Mouse (Mus musculus) thymus, adult 18-20 months (tissue): ENCODE measurements around the gene Trmt11.
"Not testable (repeated sequence)": the region's sequence is repeated elsewhere in the genome, so short reads cannot be mapped to it uniquely, and the experiment has no call there.

Source experiments
- DNase-seq, 2 experiments: peaks; one replicate each; pipeline ENCODE4 v3.0.0; 2022; ENCODE audit warnings: mixed read lengths in 2 of 2

Gene Trmt11

DNA sequence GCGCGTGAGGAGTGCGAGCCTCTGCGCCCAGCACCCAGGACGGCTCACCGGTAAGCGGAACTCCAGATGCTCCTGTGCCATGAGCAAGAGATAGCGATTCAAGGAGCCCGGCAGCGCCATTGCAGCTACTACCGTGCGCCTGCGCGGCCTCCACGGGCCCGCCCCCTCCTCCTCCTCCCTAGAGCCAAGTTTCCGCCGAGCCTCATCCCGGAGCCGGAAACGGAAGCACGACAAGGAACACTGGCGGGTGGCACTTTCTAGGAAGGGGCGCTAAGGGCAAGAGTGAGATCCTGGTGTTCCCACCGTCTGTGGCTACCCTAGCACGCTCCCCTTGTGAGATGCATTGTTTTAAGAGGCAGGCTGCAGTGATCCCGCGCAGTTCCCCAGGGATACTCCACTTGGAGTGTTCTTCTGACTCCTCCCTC is at the start of gene Trmt11:
TSS of gene Trmt11 (minus strand) at position 208 of the 425 bp plus-strand sequence.
- peak; percentile 81 to 84 for DNase-seq

DNA sequence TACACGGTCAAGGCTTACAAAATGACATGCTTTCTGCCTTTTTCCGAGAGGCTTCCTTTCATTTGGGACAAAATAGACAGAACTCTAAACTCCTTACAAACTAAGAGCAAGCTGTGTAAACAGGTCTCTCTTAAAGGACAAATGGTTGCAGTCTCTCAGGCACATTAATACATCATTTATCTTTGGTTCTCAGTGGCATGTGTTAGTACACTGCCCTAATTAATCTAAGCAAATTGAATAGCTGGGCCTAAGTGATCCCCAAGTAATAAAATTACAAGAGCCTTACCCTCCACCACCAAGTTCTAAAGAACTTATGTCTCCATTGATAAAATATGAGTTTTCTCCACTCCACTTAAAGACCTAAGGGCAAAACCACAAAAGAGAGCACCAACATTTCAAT is 47.1 kb upstream of the Trmt11 start:
- DNase-seq, result no peak

DNA sequence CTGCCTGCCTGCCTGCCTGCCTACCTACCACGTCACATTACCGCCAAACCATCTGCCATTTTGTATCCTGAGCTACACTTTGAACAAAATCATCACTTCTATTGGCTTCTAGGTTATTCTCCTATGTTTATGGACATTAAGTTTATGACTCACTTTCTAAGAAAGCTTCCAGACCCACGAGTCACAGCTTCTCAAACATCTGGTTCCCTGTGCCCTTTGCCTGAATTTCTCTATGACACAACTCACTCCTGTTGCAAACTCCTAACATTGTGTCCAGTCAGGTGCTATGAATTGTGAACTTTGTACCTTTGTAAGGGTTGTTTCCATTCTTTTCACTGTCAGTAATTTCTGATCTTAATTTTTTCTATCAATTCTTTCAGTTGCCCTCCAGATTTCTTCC is 37.7 kb upstream of the Trmt11 start:
- no peak for DNase-seq

DNA sequence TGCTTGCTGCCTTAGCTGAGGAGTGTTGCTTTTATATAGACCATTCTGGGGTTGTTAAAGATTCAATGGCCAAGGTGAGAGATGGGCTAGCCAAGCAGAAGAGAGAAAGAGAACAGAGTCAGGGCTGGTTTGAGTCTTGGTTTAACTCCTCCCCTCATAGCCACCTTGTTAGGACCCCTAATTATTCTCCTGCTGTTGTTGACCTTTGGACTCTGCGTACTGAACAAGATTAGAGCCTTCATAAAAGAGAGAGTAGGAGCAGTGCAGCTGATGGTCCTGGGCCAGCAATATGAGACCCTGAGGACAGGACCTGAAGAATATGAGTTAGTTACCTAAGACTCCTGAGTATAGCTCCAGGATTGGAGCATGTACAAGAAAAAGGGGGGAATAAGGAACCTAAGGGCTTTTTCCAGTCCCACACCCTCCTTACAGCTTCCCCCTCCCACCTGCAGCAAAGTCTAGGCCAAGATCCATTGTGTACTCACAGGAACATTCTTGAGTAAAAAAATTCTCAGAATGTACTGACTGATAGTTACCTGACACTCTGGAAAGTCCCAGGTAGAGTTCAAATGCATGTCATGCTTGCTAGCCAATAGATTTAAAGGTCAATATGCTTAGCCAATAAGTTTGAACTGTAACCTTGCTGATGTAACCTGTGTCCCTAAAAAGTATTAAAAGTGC is 36.1 kb upstream of the Trmt11 start:
- not testable (repeated sequence) for DNase-seq

DNA sequence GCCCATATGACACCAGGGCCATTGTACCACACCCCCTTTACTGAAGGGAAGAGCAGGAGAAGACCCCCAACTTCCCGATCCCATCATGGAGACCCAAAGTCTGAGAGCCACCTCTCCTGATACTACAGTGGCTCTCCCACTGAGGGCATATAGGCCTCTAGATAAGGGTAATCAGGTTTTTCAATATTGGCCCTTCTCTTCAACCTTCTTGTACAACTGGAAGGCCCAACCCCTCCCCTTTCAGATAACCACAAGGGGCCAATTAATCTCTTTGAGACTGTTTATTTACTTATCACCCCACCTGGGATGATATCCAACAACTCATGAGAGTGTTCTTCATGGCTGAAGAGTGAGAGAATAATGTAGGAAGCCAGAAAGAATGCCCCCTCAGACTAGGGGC is 32.2 kb upstream of the Trmt11 start:
- no peak for DNase-seq

DNA sequence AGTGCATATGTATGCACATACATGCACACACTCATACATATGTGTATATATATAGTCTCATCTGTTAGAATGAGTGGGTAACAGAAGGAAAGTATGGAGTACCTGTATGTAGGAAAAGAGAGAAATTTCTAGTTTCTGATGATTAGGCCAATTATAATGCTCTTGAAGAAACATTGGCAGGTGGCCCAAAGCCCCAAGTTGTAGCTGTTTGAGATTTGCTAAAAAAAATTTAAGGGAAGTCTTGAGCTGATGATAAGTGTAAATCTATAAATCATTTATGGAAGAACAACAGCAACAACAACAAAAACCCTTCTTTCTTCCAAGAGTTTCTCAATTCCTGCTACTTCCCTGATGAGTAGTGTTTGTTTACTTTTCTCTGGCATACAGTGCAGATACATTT is 29.4 kb upstream of the Trmt11 start:
- no peak for DNase-seq

DNA sequence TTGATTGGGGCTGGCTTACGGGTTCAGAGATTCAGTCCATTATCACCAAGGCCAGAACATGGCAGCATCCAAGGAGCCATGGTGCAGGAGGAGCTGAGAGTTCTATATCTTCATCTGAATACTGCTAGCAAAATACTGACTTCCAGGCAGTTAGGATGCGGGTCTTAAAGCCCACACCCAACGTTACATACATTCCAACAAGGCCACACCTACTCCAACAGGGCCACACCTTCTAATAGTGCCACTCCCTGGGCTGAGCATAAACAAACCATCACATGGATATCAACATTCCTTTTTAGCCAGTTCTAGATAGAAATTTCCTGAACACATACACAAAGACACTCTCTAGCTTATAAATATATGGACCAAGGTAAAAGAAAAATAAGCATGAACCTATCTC is 29.0 kb upstream of the Trmt11 start, which contains the start of gene Hint3:
TSS of gene Hint3 (minus strand) at position 120 of the 400 bp plus-strand sequence.
- DNase-seq, result no peak

DNA sequence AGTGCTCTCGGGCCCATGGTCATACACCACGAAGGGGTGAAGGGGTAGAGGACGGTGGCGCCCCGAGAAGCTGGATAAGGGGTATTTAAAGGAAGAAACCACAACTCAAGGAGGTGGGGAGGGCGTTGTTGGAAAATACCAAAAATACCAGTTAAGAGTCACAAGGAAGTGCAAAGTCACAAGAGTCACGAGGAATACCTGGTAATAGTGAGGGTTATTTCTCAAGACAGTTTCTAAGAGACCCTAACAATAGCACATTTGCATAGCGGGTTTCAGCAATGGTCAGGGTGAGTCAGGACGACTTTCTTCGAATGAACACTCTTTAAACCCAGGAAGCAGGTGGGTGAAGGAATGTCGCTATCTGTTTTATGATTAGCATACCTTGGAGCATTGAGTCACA is 27.9 kb upstream of the Trmt11 start:
- not testable (repeated sequence) for DNase-seq

DNA sequence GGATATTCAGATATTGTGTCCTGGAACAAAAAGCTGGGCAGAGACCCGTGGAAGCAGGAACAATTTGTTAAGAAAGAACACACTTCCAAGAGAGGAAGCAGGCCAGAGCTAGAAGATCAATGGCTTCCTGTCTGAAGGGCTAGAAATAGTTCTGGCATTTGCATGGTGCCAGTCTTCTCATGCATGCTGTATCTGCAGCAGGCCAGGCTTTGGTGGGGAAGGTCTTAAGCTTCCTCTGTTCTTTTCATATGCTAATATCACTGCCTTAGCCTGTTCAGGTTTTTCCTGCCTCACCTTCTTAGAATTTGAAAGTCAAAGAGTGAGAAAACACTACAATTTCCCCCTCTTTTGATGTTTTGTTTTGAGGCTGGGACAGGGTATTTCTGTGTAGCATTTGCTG is 27.0 kb upstream of the Trmt11 start:
- no peak for DNase-seq

DNA sequence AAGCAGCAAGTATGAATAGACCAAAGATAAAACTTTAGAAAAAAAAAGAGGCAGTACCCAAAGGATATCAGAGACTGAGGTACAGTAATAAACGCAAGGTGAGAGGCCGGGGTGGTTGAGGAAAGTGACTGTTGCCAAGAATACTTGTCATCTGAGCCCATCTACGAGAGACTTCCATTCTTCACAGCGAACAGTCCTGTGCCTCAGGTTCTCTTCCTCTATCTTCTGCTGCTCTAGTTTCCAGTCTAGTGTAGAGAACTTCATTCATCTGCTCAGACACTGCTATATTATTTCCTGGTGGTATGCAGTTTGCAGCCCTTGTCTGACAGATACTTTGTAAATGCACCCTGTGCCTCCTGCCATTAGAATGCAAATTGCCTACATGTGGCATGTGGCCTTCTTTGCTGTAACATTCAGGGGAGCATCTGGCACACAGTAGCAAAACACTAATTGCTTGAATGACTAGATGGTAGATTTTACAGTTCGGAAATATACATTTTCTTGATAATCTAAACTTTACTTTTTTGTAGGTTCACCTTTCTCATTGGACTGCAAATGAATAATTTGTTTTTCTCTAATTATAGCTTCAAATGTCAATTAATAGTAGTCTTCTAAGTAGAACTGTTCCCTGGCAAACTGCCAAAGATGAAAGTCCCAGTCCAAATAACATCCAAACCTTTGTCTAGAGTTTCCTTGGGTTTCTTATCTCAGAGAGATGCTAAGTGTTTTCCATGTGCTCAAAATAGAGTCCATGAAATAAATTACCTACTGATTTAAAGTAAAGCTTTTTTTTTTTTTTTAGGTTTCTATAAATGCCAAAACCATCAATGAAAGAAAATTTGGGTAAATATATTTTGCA is 23.8 kb upstream of the Trmt11 start:
- no peak for DNase-seq

DNA sequence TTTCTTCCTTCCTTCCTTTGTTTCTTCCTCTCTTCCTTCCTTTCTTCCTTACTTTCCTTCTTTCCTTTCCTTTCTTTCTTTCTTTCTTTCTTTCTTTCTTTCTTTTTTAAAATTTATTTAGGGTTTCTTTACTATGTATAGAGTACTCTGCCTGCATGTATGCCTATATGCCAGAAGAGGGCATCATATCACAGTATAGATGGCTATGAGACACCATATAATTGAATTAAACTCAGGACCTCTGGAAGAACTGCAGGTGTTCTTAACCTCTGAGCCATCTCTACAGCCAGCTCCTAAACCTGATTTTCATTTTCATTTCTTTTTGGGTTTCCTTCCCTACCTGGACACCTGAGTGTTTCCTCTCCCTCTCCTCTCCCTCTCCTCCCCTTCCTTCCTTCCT is 22.4 kb upstream of the Trmt11 start:
- no peak for DNase-seq

DNA sequence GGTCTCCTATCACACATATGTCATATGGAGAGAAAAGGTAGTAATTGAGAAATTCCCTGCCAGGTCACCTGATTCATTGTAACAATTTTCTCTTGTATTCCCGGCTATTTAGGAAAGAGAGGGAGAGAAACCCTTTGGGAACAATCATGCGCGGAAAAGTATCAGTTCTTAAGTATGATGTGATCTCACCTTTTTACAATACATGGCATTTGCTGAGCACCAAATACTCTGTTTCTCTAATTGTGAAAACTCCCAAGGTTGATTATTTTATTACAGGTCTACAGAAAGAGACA is 18.3 kb upstream of the Trmt11 start:
- no peak for DNase-seq

DNA sequence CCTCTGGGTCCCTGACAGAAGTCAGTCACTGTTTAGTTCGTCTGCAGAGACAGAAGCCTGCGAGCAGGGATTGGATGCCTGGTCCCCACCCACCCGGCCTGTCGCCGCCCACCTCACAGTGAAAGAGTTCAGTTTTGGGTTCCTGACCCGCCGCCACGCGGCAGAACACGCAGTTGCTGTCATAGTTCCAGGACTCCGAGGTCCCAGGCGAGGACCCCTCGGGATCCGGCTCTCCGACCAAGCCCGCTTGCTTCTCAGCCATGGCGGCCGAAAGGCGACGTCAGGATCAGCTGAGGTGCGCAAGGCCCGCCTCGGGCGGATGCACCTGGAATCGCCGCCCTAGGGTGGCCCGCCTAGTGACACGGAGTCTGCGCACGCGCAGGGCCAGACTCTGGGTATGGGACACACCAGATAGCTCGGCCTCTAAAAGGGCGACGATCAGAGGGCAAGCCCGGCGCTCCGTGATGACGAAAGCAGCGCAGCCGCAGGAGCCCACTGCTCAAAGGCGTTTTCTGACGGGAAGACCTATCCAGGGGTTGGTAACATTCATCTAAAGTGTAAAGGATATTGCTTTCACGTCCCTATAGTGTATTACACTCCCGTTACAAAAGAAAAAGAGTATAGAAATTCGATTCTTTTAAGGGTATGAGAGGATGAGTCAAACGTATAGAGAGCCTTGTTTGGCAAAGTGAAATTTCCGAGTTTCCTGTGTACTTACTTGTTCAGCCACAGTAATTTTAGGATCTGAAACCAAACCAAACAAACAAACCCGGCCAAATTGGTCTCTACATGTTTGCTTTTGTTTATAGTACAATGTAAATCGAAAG is 17.8 kb upstream of the Trmt11 start:
- DNase-seq, result peak; percentile 99

DNA sequence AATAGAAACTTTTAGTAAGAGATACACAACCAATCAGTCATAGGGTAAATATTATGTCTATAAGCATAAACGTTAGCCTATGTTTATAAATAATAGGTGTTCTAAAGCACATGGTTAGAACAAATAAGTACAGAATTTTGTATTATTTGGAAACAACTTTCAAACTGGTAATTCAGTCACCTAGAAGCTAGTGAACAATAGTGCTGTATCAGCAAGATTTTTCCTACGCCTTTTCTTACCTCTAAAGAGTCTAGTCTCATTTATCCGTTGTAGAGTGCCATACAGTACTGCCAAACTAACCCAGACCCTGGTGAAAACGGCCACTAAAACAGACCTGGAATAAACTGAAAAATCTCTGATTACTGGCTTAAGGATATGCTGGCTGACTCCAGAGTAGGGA is 12.5 kb upstream of the Trmt11 start:
- DNase-seq, result no peak

DNA sequence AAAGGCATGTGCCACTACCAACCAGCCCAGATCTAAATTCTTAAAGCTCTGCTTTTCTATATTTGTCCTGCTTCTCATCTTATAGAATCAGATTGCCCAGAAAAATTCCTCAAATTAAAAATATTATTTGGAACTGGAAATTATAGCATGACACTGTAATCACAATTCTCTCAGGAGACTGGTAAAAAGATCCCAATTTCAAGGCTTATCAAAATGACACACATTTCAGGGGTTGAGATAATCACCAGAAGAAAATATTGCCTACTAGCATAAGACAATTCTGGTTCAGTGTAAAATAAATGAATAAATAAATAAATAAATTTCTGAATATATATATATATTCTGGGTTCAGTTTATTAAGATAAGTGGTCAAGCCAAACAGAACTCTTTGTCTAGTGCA is 9.1 kb upstream of the Trmt11 start:
- no peak for DNase-seq

DNA sequence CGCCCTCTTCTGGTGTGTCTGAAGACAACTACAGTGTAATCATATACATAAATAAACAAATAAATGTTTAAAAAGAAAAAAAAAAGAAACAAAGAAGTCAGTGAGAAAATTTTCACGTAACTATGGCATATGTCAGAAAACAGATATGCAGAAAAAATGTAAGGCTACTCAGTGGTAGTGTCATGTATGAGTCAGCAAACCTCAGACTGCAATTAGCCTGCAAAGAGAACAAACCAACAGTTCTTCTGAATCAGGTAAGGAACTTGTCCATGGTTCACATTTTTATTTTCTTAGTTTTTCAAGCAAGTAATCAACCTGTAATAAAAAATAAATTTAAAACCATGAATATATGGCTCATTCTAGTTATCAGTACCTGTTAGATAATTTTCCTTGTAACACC is 7.6 kb upstream of the Trmt11 start:
- no peak for DNase-seq

DNA sequence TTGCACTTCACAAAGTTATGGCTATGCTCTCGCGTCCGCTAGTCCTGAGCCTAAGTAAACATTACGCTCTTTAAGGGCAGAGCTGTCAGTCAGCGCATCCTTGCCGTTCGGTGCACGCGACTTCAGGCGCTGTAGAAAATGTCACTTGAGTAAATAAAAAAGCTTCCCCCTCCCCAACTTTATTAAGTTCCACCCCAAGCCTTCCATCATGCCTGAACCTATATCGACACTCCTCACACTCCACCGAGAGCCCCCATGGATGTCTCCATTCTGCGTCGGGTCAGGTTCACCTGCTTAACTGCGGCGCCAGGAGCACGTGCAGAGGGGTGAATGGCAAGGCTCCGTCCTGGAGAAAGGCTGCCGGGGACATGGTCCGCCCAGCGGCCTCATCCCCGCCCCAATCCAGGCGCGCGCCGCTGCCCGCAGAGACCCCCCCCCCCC is 435 bp downstream of the Trmt11 start:
- DNase-seq, result no peak

DNA sequence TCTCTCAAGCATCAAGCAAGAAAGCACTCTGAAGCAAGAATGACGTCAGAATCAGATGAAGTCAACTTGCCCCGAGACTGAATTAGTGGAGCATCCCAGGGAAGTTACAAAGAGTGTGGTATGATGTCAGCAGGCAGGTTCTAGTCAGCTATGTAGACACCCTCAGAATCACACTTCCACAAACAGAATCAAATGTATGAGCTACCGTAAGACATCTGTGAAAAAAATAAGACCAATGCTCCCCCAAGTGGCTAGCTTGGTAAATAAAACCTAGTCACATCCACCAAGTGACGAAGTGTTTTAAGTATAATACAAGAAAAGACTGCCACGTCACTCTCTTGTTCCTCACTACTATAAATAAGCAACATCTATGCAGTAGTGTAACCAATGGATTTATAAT is 13.5 kb downstream of the Trmt11 start:
- no peak for DNase-seq

DNA sequence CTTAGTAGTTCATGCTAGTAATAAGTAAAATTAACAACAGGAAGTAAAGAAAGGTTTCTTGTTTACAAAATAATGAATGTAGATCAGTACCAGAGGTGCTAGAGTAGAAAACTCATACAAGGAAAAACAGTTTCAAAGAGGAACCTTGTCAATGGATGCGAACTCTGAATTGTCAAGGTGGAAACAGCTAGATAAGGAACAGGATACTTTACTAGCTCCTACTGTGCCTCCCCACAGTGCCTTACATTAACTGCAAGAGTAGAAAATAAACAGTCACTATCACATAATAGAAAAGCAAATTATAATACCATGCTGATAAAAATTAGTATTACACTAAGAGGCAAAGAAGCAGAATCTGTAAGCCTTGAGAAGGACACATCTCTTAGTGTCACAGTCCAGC is 14.9 kb downstream of the Trmt11 start:
- DNase-seq, result no peak

DNA sequence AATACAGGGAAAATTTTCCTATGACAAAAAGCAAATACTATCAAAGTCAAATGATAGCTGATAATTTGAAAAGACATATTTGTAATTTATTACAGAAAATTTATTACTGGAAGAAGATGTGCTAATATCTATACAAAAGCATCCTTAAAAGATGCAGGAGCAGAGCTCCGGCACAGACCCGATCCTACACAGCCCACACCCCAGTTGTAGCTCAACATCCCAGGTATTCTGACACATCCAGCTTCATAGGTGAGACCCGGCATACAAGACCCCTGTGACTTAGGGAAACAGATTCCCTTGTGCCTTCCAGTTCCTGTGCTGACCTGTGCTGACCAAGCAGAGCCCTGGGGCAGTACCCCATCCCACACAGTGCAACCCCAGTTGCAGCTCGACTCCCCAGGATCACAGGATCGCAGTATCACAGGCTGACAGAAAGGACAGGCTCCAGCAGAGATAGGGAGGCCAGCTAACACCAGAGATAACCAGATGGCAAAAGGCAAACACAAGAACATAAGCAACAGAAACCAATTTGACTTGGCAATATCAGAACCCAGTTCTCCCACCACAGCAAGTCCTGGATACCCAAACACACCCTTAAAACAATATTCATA is 22.8 kb downstream of the Trmt11 start:
- no peak for DNase-seq

DNA sequence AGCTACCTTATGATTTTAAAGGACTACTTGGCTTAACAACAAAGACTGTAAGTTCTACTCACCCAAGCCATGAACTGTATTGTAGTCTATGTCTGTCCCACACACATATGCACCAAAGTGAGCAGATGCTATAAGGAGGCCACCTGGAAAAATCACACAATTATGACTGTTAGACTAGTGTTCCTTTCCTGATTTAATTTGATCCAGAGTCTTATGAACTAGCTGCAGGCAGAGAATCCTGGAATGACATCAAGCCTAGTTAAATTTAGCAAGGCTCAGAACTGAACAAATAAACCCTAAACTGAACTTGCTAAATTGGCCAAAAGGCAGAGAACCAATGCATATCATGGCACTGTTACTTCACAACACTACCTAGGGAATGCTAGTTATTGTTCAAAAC is 34.2 kb downstream of the Trmt11 start:
- DNase-seq, result no peak

DNA sequence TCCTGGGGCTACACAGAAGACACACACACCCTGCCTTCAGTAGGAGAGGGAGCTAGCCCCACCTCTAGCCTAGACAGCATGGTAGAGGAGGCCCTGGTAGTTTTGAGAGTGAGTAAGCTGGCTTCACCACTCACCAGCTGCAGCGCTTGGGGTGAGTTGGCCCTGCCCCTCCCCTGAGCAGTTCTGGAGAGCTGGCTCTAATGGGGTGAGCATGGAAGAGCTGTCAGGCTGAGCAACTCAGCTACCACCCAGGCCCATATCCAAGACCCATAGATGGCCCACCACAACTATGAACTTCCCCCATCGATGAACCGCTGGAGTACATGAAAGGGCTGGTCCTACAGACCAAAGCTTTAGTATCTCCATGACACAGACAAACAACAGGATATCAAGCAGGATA is 35.9 kb downstream of the Trmt11 start:
- no peak for DNase-seq
